Mouse (Mus musculus): ENCODE results near the gene Ifna7. TPM values are rescaled to one million over a fixed set of nuclear protein-coding genes. Genes with fewer than 3 reads are reported as not detected.
A peak's percentile ranks its signal among the peaks of the same experiment; 100 is the strongest.
"Not testable (repeated sequence)": the region's sequence is repeated elsewhere in the genome, so short reads cannot be mapped to it uniquely, and the experiment has no call there.

Gene Ifna7
- polyA plus RNA-seq, 1 experiment, result not detected

GRCm38 (mm10) chr4:88805761-88806160, 10.3 kb upstream of the Ifna7 start:
- not testable (repeated sequence) for H3K27ac ChIP-seq (ENCODE audit: insufficient read depth, low read depth, low read length); H3K4me1 ChIP-seq (ENCODE audit: control insufficient read depth, insufficient read depth, low read length)
- 0 out of 2 replicates have a peak overlapping the region, but pooled peaks have one; percentile 14 for H3K4me3 ChIP-seq (ENCODE audit: insufficient read depth, low read length)

DNA sequence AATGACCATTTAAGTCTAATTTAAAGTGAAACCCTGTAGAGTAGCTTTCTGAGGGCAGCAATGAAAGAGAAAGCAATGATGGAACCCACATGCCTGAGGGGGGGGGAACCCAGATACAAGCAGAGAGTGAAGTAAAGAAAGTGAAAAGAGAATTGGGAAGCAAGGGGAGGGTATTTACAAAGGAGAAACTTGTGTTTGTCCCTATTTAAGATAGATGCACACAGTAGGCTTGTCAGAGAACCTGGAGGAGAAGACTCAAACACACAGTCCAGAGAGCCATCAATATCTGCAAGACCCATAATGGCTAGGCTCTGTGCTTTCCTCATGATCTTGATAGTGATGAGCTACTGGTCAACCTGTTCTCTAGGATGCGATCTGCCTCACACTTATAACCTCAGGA, 3.6 kb downstream of the Ifna7 start, which contains the start of gene Ifna11:
Gene Ifna11 (plus strand): TSS at position 301 of the 400 bp plus-strand sequence.
- no peak within 1 kb of the TSS for H3K27ac ChIP-seq (ENCODE audit: insufficient read depth, low read depth, low read length)
- H3K4me1 ChIP-seq (ENCODE audit: control insufficient read depth, insufficient read depth, low read length), result no peaks in the 10 kb centered on the region
- TF ChIP-seq POLR2A (IDR thresholded peaks at IDR 0.05; ENCODE audit: borderline replicate concordance, low read depth, low read length) (no peak), CTCF (IDR thresholded peaks at IDR 0.05; ENCODE audit: low read depth, low read length) (no peak)
- no peak within 1 kb of the TSS for H3K4me3 ChIP-seq (ENCODE audit: insufficient read depth, low read length)

- Histone ChIP-seq H3K4me3 (ENCODE audit: insufficient read depth, low read length) (no peak overlapping the region), H3K27ac (ENCODE audit: insufficient read depth, low read depth, low read length) (no peak overlapping the region), H3K4me1 (ENCODE audit: control insufficient read depth, insufficient read depth, low read length) (no peaks in the 10 kb centered on the region)
- TF ChIP-seq CTCF (IDR thresholded peaks at IDR 0.05; ENCODE audit: low read depth, low read length), result no peak
These were observed 7.0 kb downstream of the Ifna7 start for GRCm38 (mm10) chr4:88822995-88823394.

DNA sequence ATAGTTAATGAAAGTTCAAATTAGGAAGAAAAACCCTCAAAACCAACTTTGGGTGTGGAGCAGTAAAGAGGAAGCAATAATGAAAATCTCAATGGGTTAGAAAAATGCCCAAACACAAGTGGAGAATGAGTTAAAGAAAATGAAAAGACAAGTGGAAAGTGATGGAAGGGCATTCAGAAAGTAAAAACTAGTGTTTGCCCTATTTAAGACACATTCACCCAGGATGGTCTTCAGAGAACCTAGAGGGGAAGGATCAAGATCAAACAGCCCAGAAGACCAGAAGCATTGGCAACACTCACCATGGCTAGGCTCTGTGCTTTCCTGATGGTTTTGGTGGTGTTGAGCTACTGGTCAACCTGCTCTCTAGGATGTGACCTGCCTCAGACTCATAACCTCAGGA, 11.1 kb downstream of the Ifna7 start, which contains the start of gene Ifna6:
Gene Ifna6 (plus strand): TSS at position 301 of the 400 bp plus-strand sequence.
- H3K4me1 ChIP-seq (ENCODE audit: control insufficient read depth, insufficient read depth, low read length); H3K27ac ChIP-seq (ENCODE audit: insufficient read depth, low read depth, low read length); H3K4me3 ChIP-seq (ENCODE audit: insufficient read depth, low read length): not testable (repeated sequence)

DNA sequence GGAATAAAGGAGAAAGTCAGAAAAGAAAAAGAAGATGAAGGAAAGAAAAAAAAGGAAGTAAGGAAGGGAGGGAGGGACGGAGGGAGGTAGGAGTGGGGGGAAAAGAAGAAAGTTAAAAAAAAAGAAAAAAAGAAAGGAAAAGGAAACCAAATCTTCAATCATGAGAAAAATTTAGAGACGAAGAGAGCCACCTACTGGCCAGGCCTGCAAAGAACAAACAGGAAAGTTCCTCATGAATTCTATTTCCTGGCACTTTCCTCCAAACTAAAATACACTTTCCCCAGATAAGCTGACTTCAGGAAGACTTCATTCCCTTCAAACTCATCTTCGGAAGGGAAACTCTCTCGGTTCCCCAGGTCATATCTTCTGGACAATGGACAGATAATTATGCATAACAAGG, 14.5 kb downstream of the Ifna7 start:
- Histone ChIP-seq H3K4me3 (ENCODE audit: insufficient read depth, low read length) (no peak overlapping the region), H3K27ac (ENCODE audit: insufficient read depth, low read depth, low read length) (no peak overlapping the region), H3K4me1 (ENCODE audit: control insufficient read depth, insufficient read depth, low read length) (no peaks in the 10 kb centered on the region)
- TF ChIP-seq POLR2A (IDR thresholded peaks at IDR 0.05; ENCODE audit: borderline replicate concordance, low read depth, low read length) (no peak), CTCF (IDR thresholded peaks at IDR 0.05; ENCODE audit: low read depth, low read length) (no peak)

- H3K4me3 ChIP-seq (ENCODE audit: insufficient read depth, low read length); H3K4me1 ChIP-seq (ENCODE audit: control insufficient read depth, insufficient read depth, low read length); H3K27ac ChIP-seq (ENCODE audit: insufficient read depth, low read depth, low read length): not testable (repeated sequence)
These were observed 19.2 kb downstream of the Ifna7 start, which contains the start of gene Ifna5 for GRCm38 (mm10) chr4:88835225-88835624. Gene Ifna5 (plus strand): TSS chr4:88835525.

DNA sequence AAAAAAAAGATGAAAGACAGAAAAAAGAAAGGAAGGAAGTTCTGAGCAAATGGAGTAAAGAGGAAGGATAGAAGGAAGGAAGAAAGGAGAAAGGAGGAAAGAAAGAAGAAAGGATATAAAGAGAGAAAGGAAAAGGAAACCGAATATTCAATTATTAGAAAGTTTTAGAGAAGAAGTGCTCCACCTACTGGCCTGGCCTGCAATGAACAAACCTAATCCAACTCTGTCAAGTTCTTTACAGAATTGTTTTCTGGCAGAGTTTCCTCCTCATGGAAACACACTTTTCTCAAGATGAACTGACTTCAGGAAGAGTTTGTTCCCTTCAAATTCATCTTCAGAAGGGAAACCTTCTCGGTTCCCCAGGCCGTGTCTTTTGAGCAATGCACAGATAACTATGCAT, 22.8 kb downstream of the Ifna7 start:
- TF ChIP-seq POLR2A (IDR thresholded peaks at IDR 0.05; ENCODE audit: borderline replicate concordance, low read depth, low read length) (no peak), CTCF (IDR thresholded peaks at IDR 0.05; ENCODE audit: low read depth, low read length) (no peak)
- no peak overlapping the region for H3K4me3 ChIP-seq (ENCODE audit: insufficient read depth, low read length)
- no peak overlapping the region for H3K27ac ChIP-seq (ENCODE audit: insufficient read depth, low read depth, low read length)
- no peaks in the 10 kb centered on the region for H3K4me1 ChIP-seq (ENCODE audit: control insufficient read depth, insufficient read depth, low read length)

DNA sequence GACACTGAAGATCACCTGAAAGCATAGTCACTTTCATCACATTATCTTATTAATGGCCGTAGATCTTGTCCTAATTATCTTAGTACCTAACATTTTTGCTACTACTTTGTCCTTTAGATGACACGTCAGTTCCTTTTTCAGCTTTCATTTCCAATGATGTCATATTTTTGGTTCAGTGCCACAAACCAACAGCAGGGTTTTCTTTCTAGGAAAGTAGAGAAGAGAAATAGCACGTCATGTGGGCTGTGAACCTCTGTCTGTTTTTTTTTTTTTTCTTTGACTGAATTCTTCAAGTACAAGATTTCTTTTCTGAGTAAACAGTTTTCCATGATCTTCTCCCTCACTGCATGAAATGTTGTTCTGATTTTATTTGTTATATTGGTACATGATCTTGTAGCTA, 24.0 kb downstream of the Ifna7 start:
- no peaks in the 10 kb centered on the region for H3K4me1 ChIP-seq (ENCODE audit: control insufficient read depth, insufficient read depth, low read length)
- no peak overlapping the region for H3K4me3 ChIP-seq (ENCODE audit: insufficient read depth, low read length)
- TF ChIP-seq CTCF (IDR thresholded peaks at IDR 0.05; ENCODE audit: low read depth, low read length) (no peak), POLR2A (IDR thresholded peaks at IDR 0.05; ENCODE audit: borderline replicate concordance, low read depth, low read length) (no peak)
- H3K27ac ChIP-seq (ENCODE audit: insufficient read depth, low read depth, low read length), result no peak overlapping the region

GRCm38 (mm10) chr4:88841438-88841911, 25.4 kb downstream of the Ifna7 start, which contains the start of gene Ifna4:
Gene Ifna4 (plus strand): TSS chr4:88841861.
- no peaks in the 10 kb centered on the region for H3K4me1 ChIP-seq (ENCODE audit: control insufficient read depth, insufficient read depth, low read length)
- H3K27ac ChIP-seq (ENCODE audit: insufficient read depth, low read depth, low read length), result no peak within 1 kb of the TSS
- TF ChIP-seq POLR2A (IDR thresholded peaks at IDR 0.05; ENCODE audit: borderline replicate concordance, low read depth, low read length), result no peak
- H3K4me3 ChIP-seq (ENCODE audit: insufficient read depth, low read length), result no peak within 1 kb of the TSS

DNA sequence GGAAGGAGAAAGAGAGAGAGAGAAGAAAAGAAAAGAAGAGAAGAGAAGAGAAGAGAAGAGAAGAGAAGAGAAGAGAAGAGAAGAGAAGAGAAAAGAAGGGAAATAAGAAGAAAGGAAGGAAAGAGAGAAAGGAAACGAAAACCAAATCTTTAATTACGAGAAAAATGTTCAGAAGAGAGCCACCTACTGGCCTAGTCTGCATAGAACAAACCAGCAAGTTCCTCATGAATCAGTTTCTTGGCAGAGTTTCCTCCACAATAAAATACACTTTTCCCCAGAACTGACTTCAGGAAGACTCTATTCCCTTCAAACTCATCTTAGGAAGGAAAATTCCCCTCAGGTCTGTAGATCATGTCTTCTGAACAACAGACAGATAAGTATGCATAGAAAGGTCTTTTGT, 29.3 kb downstream of the Ifna7 start:
- Histone ChIP-seq H3K4me1 (ENCODE audit: control insufficient read depth, insufficient read depth, low read length) (no peaks in the 10 kb centered on the region), H3K4me3 (ENCODE audit: insufficient read depth, low read length) (no peak overlapping the region), H3K27ac (ENCODE audit: insufficient read depth, low read depth, low read length) (no peak overlapping the region)
- no peak for TF ChIP-seq CTCF (IDR thresholded peaks at IDR 0.05; ENCODE audit: low read depth, low read length)
- TF ChIP-seq POLR2A (IDR thresholded peaks at IDR 0.05; ENCODE audit: borderline replicate concordance, low read depth, low read length), result no peak

GRCm38 (mm10) chr4:88849698-88850097, 33.7 kb downstream of the Ifna7 start, which contains the start of gene Ifna1:
Gene Ifna1 (plus strand): TSS chr4:88850087.
- Histone ChIP-seq H3K27ac (ENCODE audit: insufficient read depth, low read depth, low read length) (no peak within 1 kb of the TSS), H3K4me1 (ENCODE audit: control insufficient read depth, insufficient read depth, low read length) (no peaks in the 10 kb centered on the region), H3K4me3 (ENCODE audit: insufficient read depth, low read length) (no peak within 1 kb of the TSS)
- TF ChIP-seq CTCF (IDR thresholded peaks at IDR 0.05; ENCODE audit: low read depth, low read length) (no peak), POLR2A (IDR thresholded peaks at IDR 0.05; ENCODE audit: borderline replicate concordance, low read depth, low read length) (no peak)

Measured in bone marrow macrophage, adult 2 months (primary cell).